In the genomic region with DNA sequence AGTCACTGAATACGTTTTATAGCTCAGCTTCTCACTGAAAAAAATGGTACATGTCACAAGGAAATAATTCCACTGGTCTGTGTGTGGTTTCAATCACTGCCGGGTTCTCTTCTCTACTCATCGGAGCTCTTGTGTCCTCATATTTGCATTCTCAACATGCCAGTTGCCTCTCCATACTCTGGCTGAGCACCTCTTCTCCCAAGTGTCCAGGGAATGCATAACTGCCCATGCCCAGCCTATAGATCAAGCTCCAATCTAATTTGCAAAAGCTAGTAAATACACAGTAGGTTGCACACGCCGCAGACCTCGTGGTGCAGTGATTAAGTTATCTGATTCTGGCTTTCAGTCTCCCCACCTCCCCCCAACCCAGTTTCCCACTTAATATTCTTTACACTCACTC, we compare ENCODE assay signal across 20 mouse cellular contexts.
A peak's percentile ranks its signal among the peaks of the same experiment; 100 is the strongest.
DNase-seq lines count a peak whose midpoint lies in the region; ATAC-seq and TF ChIP-seq lines count a peak whose summit lies in the region.
"Had no signal": no experiment of that assay in that cellular context is flagged by ENCODE, and none has a peak within 500 bp of the region (broad histone marks: within the 10 kb centered on the region; RNA-seq: fewer than 3 reads in every experiment).

No protein-coding gene starts in this region.

- no peak overlapping the region for H3K4me2 ChIP-seq in hindbrain, embryonic 15.5 days
- no peak overlapping the region for H3K4me2 ChIP-seq in hindbrain, postnatal 0 days (ENCODE audit: low read depth, low read length)
- H3K4me2 ChIP-seq: forebrain, embryonic 13.5 days; heart, embryonic 11.5 days; hindbrain, embryonic 13.5 days had no signal

- TF ChIP-seq CTCF in hindbrain, postnatal 0 days (IDR thresholded peaks at IDR 0.05; ENCODE audit: low read depth): no peak
- no peak for TF ChIP-seq CTCF in lung, adult 2 months (IDR thresholded peaks at IDR 0.05; ENCODE audit: insufficient read depth, low read length)

- H3K4me3 ChIP-seq in hindbrain, embryonic 15.5 days: no peak overlapping the region
- no peak overlapping the region for H3K4me3 ChIP-seq in hindbrain, postnatal 0 days (ENCODE audit: low read length)
- H3K4me3 ChIP-seq in lung, adult 2 months (replicated peaks; ENCODE audit: extremely low read depth, low read depth, low read length): no peak overlapping the region
- H3K4me3 ChIP-seq: forebrain, embryonic 10.5 days; forebrain, embryonic 13.5 days; hindbrain, embryonic 13.5 days had no signal

- WGBS in hindbrain, embryonic 15.5 days: 56% methylated on average over 6 of the region's 6 CpGs
- WGBS in hindbrain, postnatal 0 days: 68% methylated on average over 6 of the region's 6 CpGs
- WGBS in lung, adult 2 months: 57% methylated on average over 6 of the region's 6 CpGs

- no peaks in the 10 kb centered on the region for H3K9me3 ChIP-seq in hindbrain, embryonic 15.5 days
- no peaks in the 10 kb centered on the region for H3K9me3 ChIP-seq in hindbrain, postnatal 0 days (ENCODE audit: low read length)
- H3K9me3 ChIP-seq: forebrain, embryonic 10.5 days; forebrain, embryonic 13.5 days; hindbrain, embryonic 13.5 days had no signal

- H3K27ac ChIP-seq in hindbrain, embryonic 15.5 days (replicated peaks): no peak overlapping the region
- H3K27ac ChIP-seq in hindbrain, postnatal 0 days: no peak overlapping the region
- H3K27ac ChIP-seq: forebrain, embryonic 10.5 days; forebrain, embryonic 13.5 days; hindbrain, embryonic 13.5 days had no signal

- ATAC-seq in hindbrain, embryonic 15.5 days (ENCODE audit: low FRiP score, low read depth): peak; percentile 30; the same call in 1 of the 2 replicates
- no peak for ATAC-seq in hindbrain, postnatal 0 days
- ATAC-seq: forebrain, embryonic 13.5 days; forebrain, embryonic 16.5 days had no signal

- H3K4me1 ChIP-seq in hindbrain, embryonic 15.5 days (replicated peaks): no peaks in the 10 kb centered on the region
- no peaks in the 10 kb centered on the region for H3K4me1 ChIP-seq in hindbrain, postnatal 0 days (ENCODE audit: insufficient read depth, low read length)
- no peaks in the 10 kb centered on the region for H3K4me1 ChIP-seq in lung, adult 2 months (ENCODE audit: control insufficient read depth, insufficient read depth, low read length)
- H3K4me1 ChIP-seq: forebrain, embryonic 10.5 days; forebrain, embryonic 13.5 days; hindbrain, embryonic 13.5 days had no signal

- no peak overlapping the region for H3K9ac ChIP-seq in hindbrain, embryonic 15.5 days
- H3K9ac ChIP-seq in hindbrain, postnatal 0 days (replicated peaks; ENCODE audit: low read length): no peak overlapping the region
- H3K9ac ChIP-seq: forebrain, embryonic 13.5 days; hindbrain, embryonic 13.5 days had no signal

- no peak for TF ChIP-seq POLR2A in lung, adult 2 months (IDR thresholded peaks at IDR 0.05; ENCODE audit: borderline replicate concordance, extremely low read depth, low read depth, low read length)

- no peaks in the 10 kb centered on the region for H3K36me3 ChIP-seq in hindbrain, embryonic 15.5 days
- no peaks in the 10 kb centered on the region for H3K36me3 ChIP-seq in hindbrain, postnatal 0 days (ENCODE audit: insufficient read depth, low read length)
- H3K36me3 ChIP-seq: forebrain, embryonic 10.5 days; hindbrain, embryonic 13.5 days had no signal

- H3K27me3 ChIP-seq in hindbrain, embryonic 15.5 days: no peaks in the 10 kb centered on the region
- no peaks in the 10 kb centered on the region for H3K27me3 ChIP-seq in hindbrain, postnatal 0 days (ENCODE audit: insufficient read depth, low read length)
- H3K27me3 ChIP-seq: forebrain, embryonic 13.5 days; hindbrain, embryonic 13.5 days had no signal

- no peak for DNase-seq in hindbrain, postnatal 0 days (ENCODE audit: low spot score)
- peak; percentile 21 for DNase-seq in lung, adult 2 months
- DNase-seq in lung, postnatal 10 days: peak; percentile 3
- DNase-seq in lung, postnatal 4 days: peak; percentile 4 to 32
- DNase-seq in gastrocnemius, postnatal 10 days: no peak
- no peak for DNase-seq in ovary, adult 18-20 months (ENCODE audit: low spot score)
- DNase-seq: adrenal gland, adult 2 months; adrenal gland, postnatal 14 days; B cell, adult 2 months; cerebellum, adult 18-20 months; cerebellum, adult 9-10 months; cerebellum, postnatal 14 days; gastrocnemius, postnatal 14 days; heart, adult 11 months had no signal

Comparison
In these comparisons a context has a peak if more than half of its experiments do, and no peak if none do; other contexts are left out.
1. DNase-seq: peak in lung, adult 2 months (single experiment), lung, postnatal 10 days (single experiment) and lung, postnatal 4 days (2 of 2); none in hindbrain, postnatal 0 days (single experiment), gastrocnemius, postnatal 10 days (single experiment) and ovary, adult 18-20 months (single experiment).